Mouse (Mus musculus) embryonic facial prominence, embryonic 11.5 days (tissue): ENCODE results near the gene Tlx3. TPM values are rescaled to one million over a fixed set of nuclear protein-coding genes. Genes with fewer than 3 reads are reported as not detected.

Experiments
- ATAC-seq: fragments of 200-750 bp; cut with Nextera tagmentation; replicated peaks from 2 replicates; pipeline ENCODE4 v1.8.0; 2017; ENCODE audit warnings: low read depth; ENCODE audit not compliant: insufficient number of reproducible peaks, low FRiP score, low TSS enrichment
- DNase-seq: peaks from one replicate; pipeline ENCODE4 v3.0.0-alpha.2; 2015; ENCODE audit warnings: low spot score
- H3K27ac ChIP-seq: fragments of 300-500 bp; sonication (generic); replicated peaks from 2 replicates; pipeline ENCODE4 v1.5.1; 2014; ENCODE audit warnings: mild to moderate bottlenecking, low read depth, low read length, control low read depth
- H3K27me3 ChIP-seq: fragments of 300-500 bp; sonication (generic); 2 replicates; pipeline ENCODE4 v1.6.1; 2014; ENCODE audit warnings: mild to moderate bottlenecking, low read length, moderate library complexity, mixed read lengths; ENCODE audit not compliant: control insufficient read depth, insufficient read depth
- H3K36me3 ChIP-seq: fragments of 300-500 bp; sonication (generic); replicated peaks from 2 replicates; pipeline ENCODE4 v1.6.1; 2014; ENCODE audit warnings: low read depth, mild to moderate bottlenecking, low read length, moderate library complexity, mixed read lengths; ENCODE audit not compliant: control insufficient read depth, insufficient read depth
- H3K4me1 ChIP-seq: fragments of 300-500 bp; sonication (generic); 2 replicates; pipeline ENCODE4 v1.6.1; 2014; ENCODE audit warnings: low read length, mixed read lengths; ENCODE audit not compliant: control insufficient read depth, insufficient read depth
- H3K4me2 ChIP-seq: fragments of 300-500 bp; sonication (generic); 2 replicates; pipeline ENCODE4 v1.6.1; 2014; ENCODE audit warnings: low read depth, mild to moderate bottlenecking, control low read depth, low read length, moderate library complexity
- H3K4me3 ChIP-seq: fragments of 300-500 bp; sonication (generic); 2 replicates; pipeline ENCODE4 v1.5.1; 2014; ENCODE audit warnings: low read depth, low read length, control low read depth
- H3K9ac ChIP-seq: fragments of 300-500 bp; sonication (generic); replicated peaks from 2 replicates; pipeline ENCODE4 v1.6.1; 2014; ENCODE audit warnings: mild to moderate bottlenecking, control low read depth, low read length
- H3K9me3 ChIP-seq: fragments of 300-500 bp; sonication (generic); replicated peaks from 2 replicates; pipeline ENCODE4 v1.6.1; 2016; ENCODE audit warnings: mild to moderate bottlenecking, low read length, inconsistent platforms, mixed read lengths; ENCODE audit not compliant: control insufficient read depth
- WGBS: fragments of 180-500 bp; shearing (Covaris S2); extraction: QIAGEN DNeasy Blood & Tissue Kit; methylation state at CpG from one replicate; pipeline ENCODE4 v1.1.7; 2014; 5-methylcytosine and 5-hydroxymethylcytosine counted together
- polyA plus RNA-seq: library from polyadenylated mRNA; unstranded; fragments of >200 nt; fragmentation: Nextera tagmentation; extraction: Ambion mirVana; gene quantifications from 2 replicates; pipeline ENCODE4 v1.2.1, GENCODE M21; 2014

Gene Tlx3
- polyA plus RNA-seq, 1 experiment from 2014 or later: 6.0 TPM

GRCm38 (mm10) chr11:33154459-33154858, 48.9 kb downstream of the Tlx3 start:
- Histone ChIP-seq H3K9ac (no peak overlapping the region), H3K4me2 (no peak overlapping the region), H3K27ac (no peak overlapping the region), H3K27me3 (no peaks in the 10 kb centered on the region), H3K9me3 (no peaks in the 10 kb centered on the region), H3K4me3 (no peak overlapping the region), H3K36me3 (peaks cover 10% of the 10 kb centered on the region), H3K4me1 (no peaks in the 10 kb centered on the region)
- no peak for DNase-seq
- no peak for ATAC-seq
- WGBS: 89% methylated on average over 3 of the region's 3 CpGs

- Histone ChIP-seq H3K27me3 (no peaks in the 10 kb centered on the region), H3K27ac (no peak overlapping the region), H3K4me3 (no peak overlapping the region), H3K9me3 (no peaks in the 10 kb centered on the region), H3K4me2 (no peak overlapping the region), H3K36me3 (peaks cover 9% of the 10 kb centered on the region), H3K9ac (no peak overlapping the region), H3K4me1 (no peaks in the 10 kb centered on the region)
- 89% methylated on average over 1 of the region's 1 CpGs for WGBS
- DNase-seq (no peak), ATAC-seq (no peak)
Observed at GRCm38 (mm10) chr11:33152997-33153396, 50.4 kb downstream of the Tlx3 start.

GRCm38 (mm10) chr11:33151780-33152145, 51.6 kb downstream of the Tlx3 start:
- Histone ChIP-seq H3K36me3 (peaks cover 9% of the 10 kb centered on the region), H3K4me2 (no peak overlapping the region), H3K4me1 (peaks cover 7% of the 10 kb centered on the region; the same call in 1 of the 2 replicates), H3K9ac (no peak overlapping the region), H3K27ac (no peak overlapping the region), H3K27me3 (peaks cover 5% of the 10 kb centered on the region), H3K9me3 (no peaks in the 10 kb centered on the region), H3K4me3 (no peak overlapping the region)
- WGBS: 81% methylated on average over 4 of the region's 4 CpGs
- ATAC-seq (no peak), DNase-seq (no peak)

- H3K4me2 ChIP-seq: no peak overlapping the region
- no peaks in the 10 kb centered on the region for H3K9me3 ChIP-seq
- DNase-seq: no peak
- peaks cover 8% of the 10 kb centered on the region for H3K27me3 ChIP-seq
- H3K27ac ChIP-seq: no peak overlapping the region
- peaks cover 5% of the 10 kb centered on the region for H3K36me3 ChIP-seq
- no peak overlapping the region for H3K4me3 ChIP-seq
- 73% methylated on average over 3 of the region's 3 CpGs for WGBS
- no peak overlapping the region for H3K9ac ChIP-seq
- peaks cover 10% of the 10 kb centered on the region; the same call in 1 of the 2 replicates for H3K4me1 ChIP-seq
- no peak for ATAC-seq
Observed at GRCm38 (mm10) chr11:33151128-33151779, 52.1 kb downstream of the Tlx3 start.

Other genes starting within 250 kb of the Tlx3 start
- 4.0 and 5.1 TPM in 2 replicates for gene Fgf18, start 56.2 kb downstream of the Tlx3 start, polyA plus RNA-seq
- 1,326 and 1,437 TPM in 2 replicates for gene Npm1, start 40.4 kb downstream of the Tlx3 start, polyA plus RNA-seq
- gene Gm12117, start 73.1 kb upstream of the Tlx3 start, polyA plus RNA-seq: not detected in 2 replicates